Mouse (Mus musculus): ENCODE data around the gene Gm8237.
A peak's percentile ranks its signal among the peaks of the same experiment; 100 is the strongest.
"Not testable (repeated sequence)": the region's sequence is repeated elsewhere in the genome, so short reads cannot be mapped to it uniquely, and the experiment has no call there.

Gene Gm8237

GRCm38 (mm10) chr14:5880241-5880640 lies at the start of gene Gm8237:
TSS of gene Gm8237 (minus strand) at chr14:5880382.
- DNase-seq (ENCODE audit: low spot score in 2 of 2): not testable (repeated sequence)

- not testable (repeated sequence) for DNase-seq (ENCODE audit: low spot score in 2 of 2)
These were observed 43.1 kb upstream of the Gm8237 start for GRCm38 (mm10) chr14:5923276-5923675.

GRCm38 (mm10) chr14:5918330-5918942 lies 38.3 kb upstream of the Gm8237 start:
- not testable (repeated sequence) for DNase-seq (ENCODE audit: low spot score in 2 of 2)

GRCm38 (mm10) chr14:5913701-5914100 lies 33.5 kb upstream of the Gm8237 start:
- DNase-seq (ENCODE audit: low spot score in 2 of 2): not testable (repeated sequence)

- not testable (repeated sequence) for DNase-seq (ENCODE audit: low spot score in 2 of 2)
These were observed 391 bp downstream of the Gm8237 start for GRCm38 (mm10) chr14:5879791-5880190.

- peak in 1 of 2 experiments; percentile 31 for DNase-seq (ENCODE audit: low spot score in 2 of 2)
These were observed 1.0 kb downstream of the Gm8237 start for GRCm38 (mm10) chr14:5879136-5879535.

- DNase-seq (ENCODE audit: low spot score in 2 of 2): not testable (repeated sequence)
These were observed 24.3 kb downstream of the Gm8237 start for GRCm38 (mm10) chr14:5855911-5856310.

GRCm38 (mm10) chr14:5830229-5830628 lies 50.0 kb downstream of the Gm8237 start, which contains the start of gene Gm3424:
TSS of gene Gm3424 (minus strand) at chr14:5830329.
- not testable (repeated sequence) for DNase-seq (ENCODE audit: low spot score in 2 of 2)

GRCm38 (mm10) chr14:5812699-5813356 lies 67.4 kb downstream of the Gm8237 start:
- DNase-seq (ENCODE audit: low spot score in 2 of 2): not testable (repeated sequence)

All from frontal cortex, postnatal 10 days (tissue).